Mouse (Mus musculus): ENCODE results near the gene Cyp4a30b. TPM values are rescaled to one million over a fixed set of nuclear protein-coding genes. Genes with fewer than 3 reads are reported as not detected.
"Not testable (repeated sequence)": the region's sequence is repeated elsewhere in the genome, so short reads cannot be mapped to it uniquely, and the experiment has no call there.

Cyp4a30b gene
- polyA plus RNA-seq (2016; fragmentation: Nextera tagmentation; extraction: Ambion mirVana) = not detected in 2 replicates

GRCm38 (mm10) chr4:115452304-115452703 lies at the start of gene Cyp4a30b:
TSS of gene Cyp4a30b (plus strand) at chr4:115452604.
- Histone ChIP-seq H3K4me1 (no peaks in the 10 kb centered on the region), H3K27ac (no peak within 1 kb of the TSS), H3K4me3 (no peak within 1 kb of the TSS), H3K36me3 (no peaks in the 10 kb centered on the region), H3K9me3 (replicated peaks) (no peaks in the 10 kb centered on the region), H3K27me3 (ENCODE audit: low read depth, poor library complexity, severe bottlenecking) (no peaks in the 10 kb centered on the region)
- no peak for DNase-seq (ENCODE audit: low spot score)
- WGBS = 82% methylated on average over 3 of the region's 3 CpGs

DNA sequence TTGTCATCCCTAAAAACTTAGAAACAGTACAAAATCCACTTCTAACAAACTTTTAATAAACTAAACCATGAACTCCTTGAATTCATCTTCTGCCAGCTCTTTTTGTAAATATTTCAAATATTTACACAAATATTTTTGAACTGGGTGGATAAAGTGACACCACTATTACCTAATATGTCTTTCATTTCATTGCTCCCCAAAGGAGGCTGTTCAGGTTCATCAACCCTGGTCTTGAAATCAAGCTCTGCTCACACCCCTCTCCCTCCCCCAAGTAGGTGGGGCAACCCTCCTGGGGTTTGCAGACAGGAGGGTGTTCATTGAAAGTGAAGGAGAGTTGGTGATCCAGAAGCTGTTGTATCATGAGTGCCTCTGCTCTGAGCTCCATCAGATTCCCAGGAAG lies 41.1 kb upstream of the Cyp4a30b start, which contains the start of gene Cyp4a12b:
Cyp4a12b (plus strand) TSS at position 301 of the 400 bp plus-strand sequence.
- not testable (repeated sequence) for H3K27me3 ChIP-seq (ENCODE audit: low read depth, poor library complexity, severe bottlenecking); H3K36me3 ChIP-seq; H3K9me3 ChIP-seq (replicated peaks); H3K27ac ChIP-seq; DNase-seq (ENCODE audit: low spot score); H3K4me1 ChIP-seq; H3K4me3 ChIP-seq

- H3K9me3 ChIP-seq (replicated peaks) = no peaks in the 10 kb centered on the region
- 70% methylated on average over 3 of the region's 3 CpGs for WGBS
- H3K36me3 ChIP-seq = no peaks in the 10 kb centered on the region
- DNase-seq (ENCODE audit: low spot score) = no peak
- no peaks in the 10 kb centered on the region for H3K4me1 ChIP-seq
- no peak overlapping the region for H3K4me3 ChIP-seq
- H3K27ac ChIP-seq = no peak overlapping the region
- H3K27me3 ChIP-seq (ENCODE audit: low read depth, poor library complexity, severe bottlenecking) = no peaks in the 10 kb centered on the region
Observed at GRCm38 (mm10) chr4:115450577-115451137, 1.7 kb upstream of the Cyp4a30b start.

DNA sequence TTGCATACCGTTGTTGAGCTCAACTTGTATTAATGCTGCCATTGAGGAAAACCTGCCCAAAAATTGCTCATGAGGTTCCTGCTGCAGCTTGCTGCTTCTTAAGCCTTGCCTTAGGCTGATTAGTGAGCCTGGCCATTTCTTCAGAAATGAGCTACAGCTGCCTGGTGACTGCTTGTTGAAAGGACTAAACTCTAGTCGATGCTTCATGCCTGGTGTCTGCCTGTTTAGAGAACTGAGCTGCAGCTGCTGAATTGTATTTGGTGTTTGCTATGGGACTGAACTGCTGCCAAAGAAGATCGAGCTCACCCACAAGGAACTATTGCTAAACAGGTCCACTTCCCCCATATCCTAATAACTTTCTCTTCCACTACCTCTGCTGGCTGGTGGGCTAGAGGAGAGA lies 21.2 kb downstream of the Cyp4a30b start:
- not testable (repeated sequence) for H3K36me3 ChIP-seq; H3K4me1 ChIP-seq; H3K4me3 ChIP-seq; H3K27me3 ChIP-seq (ENCODE audit: low read depth, poor library complexity, severe bottlenecking); DNase-seq (ENCODE audit: low spot score); H3K9me3 ChIP-seq (replicated peaks); H3K27ac ChIP-seq
- WGBS = 83% methylated on average over 3 of the region's 3 CpGs

DNA sequence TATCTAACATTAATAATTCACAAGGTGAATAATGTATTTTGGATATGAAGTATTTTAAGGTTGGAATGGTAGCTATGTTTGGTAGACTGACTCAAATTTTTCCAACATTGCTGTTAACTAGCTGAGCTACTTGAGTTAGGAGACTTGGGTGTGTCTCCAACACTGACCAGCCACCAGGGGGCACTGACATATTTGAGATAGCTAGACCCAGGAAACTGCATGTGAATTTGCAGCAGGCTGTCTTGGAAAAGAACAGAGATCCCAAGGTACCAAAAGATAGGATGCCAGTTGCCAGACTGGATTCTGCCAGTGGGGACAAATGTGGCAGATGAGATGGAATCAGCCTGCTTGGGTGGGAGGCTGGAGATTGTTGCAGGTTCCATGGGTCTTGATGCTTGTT lies 23.6 kb downstream of the Cyp4a30b start:
- H3K4me1 ChIP-seq; H3K27me3 ChIP-seq (ENCODE audit: low read depth, poor library complexity, severe bottlenecking); H3K36me3 ChIP-seq; H3K4me3 ChIP-seq; H3K9me3 ChIP-seq (replicated peaks); DNase-seq (ENCODE audit: low spot score); H3K27ac ChIP-seq: not testable (repeated sequence)

DNA sequence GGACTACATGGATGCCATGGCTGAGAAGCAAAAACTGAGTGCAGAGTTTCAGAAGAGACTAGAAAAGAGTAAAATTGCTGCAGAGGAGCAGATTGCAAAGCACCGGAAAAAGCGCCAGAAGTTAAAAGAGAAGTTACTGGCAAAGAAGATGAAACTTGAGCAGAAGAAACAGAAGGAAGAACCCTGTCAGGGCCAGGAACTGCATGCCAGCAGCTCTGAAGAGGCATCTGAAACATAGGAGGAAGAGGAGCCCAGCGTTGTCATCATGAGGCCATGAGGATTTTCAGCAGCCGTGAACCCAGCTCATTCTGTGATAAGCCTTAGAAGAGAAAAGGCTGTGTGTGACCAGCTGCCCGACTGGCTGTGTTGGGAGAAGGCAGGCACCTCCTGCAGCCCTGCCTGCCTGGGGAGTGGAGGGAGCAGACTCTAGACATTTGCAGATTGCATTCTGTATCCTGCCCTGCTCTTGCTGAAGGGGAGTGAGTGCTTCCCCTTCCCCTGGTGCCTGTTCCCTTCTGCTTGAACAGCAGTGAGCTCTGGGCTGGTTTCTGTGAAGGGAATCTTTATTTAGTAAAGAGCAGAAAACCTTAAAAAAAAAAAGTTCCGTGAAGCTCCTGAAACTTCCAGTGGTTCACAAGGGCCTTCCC lies 28.7 kb downstream of the Cyp4a30b start:
- 75% methylated on average over 6 of the region's 6 CpGs for WGBS
- no peaks in the 10 kb centered on the region for H3K9me3 ChIP-seq (replicated peaks)

GRCm38 (mm10) chr4:115496001-115496400 lies 43.6 kb downstream of the Cyp4a30b start, which contains the start of gene Cyp4a14:
TSS of gene Cyp4a14 (minus strand) at chr4:115496142.
- no peak for DNase-seq (ENCODE audit: low spot score)

More for the DNA sequence above, 28.7 kb downstream of the Cyp4a30b start:
- no peak for DNase-seq (ENCODE audit: low spot score)
- Histone ChIP-seq H3K27ac (no peak overlapping the region), H3K4me3 (no peak overlapping the region), H3K36me3 (no peaks in the 10 kb centered on the region), H3K27me3 (ENCODE audit: low read depth, poor library complexity, severe bottlenecking) (no peaks in the 10 kb centered on the region), H3K4me1 (no peaks in the 10 kb centered on the region)

DNA sequence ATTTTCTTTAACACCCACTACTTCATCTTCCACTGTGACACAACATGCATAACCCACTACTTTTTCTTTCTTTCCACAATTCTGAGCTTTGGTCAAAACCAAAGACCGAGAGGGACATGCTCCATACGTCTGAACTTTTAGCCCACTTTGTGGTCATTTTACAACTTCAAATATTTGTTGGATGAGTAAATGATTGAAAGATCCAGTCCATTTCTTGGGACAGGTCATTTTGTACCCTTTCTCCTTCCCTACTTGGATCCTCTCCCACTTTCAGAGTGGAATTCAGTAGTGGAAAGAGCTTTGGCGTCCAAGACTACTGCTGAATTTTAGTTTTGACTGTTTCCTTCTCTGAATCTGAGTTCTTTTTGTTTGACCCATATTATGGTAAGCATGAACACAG lies 45.1 kb downstream of the Cyp4a30b start:
- Histone ChIP-seq H3K9me3 (replicated peaks) (no peaks in the 10 kb centered on the region), H3K4me3 (no peak overlapping the region), H3K4me1 (no peaks in the 10 kb centered on the region), H3K27ac (no peak overlapping the region), H3K27me3 (ENCODE audit: low read depth, poor library complexity, severe bottlenecking) (no peaks in the 10 kb centered on the region), H3K36me3 (no peaks in the 10 kb centered on the region)
- DNase-seq (ENCODE audit: low spot score) = no peak
- 87% methylated on average over 3 of the region's 3 CpGs for WGBS

More at GRCm38 (mm10) chr4:115496001-115496400, 43.6 kb downstream of the Cyp4a30b start, which contains the start of gene Cyp4a14:
- Histone ChIP-seq H3K27me3 (ENCODE audit: low read depth, poor library complexity, severe bottlenecking) (no peaks in the 10 kb centered on the region), H3K27ac (no peak within 1 kb of the TSS), H3K9me3 (replicated peaks) (no peaks in the 10 kb centered on the region), H3K4me3 (no peak within 1 kb of the TSS), H3K36me3 (no peaks in the 10 kb centered on the region), H3K4me1 (no peaks in the 10 kb centered on the region)
- 83% methylated on average over 1 of the region's 1 CpGs for WGBS

- DNase-seq (ENCODE audit: low spot score); H3K9me3 ChIP-seq (replicated peaks); H3K4me1 ChIP-seq; H3K36me3 ChIP-seq; H3K4me3 ChIP-seq; H3K27me3 ChIP-seq (ENCODE audit: low read depth, poor library complexity, severe bottlenecking); H3K27ac ChIP-seq: not testable (repeated sequence)
Observed at GRCm38 (mm10) chr4:115513964-115514363, 61.6 kb downstream of the Cyp4a30b start.

- not testable (repeated sequence) for H3K27me3 ChIP-seq (ENCODE audit: low read depth, poor library complexity, severe bottlenecking); DNase-seq (ENCODE audit: low spot score); H3K27ac ChIP-seq; H3K9me3 ChIP-seq (replicated peaks); H3K36me3 ChIP-seq; H3K4me1 ChIP-seq; H3K4me3 ChIP-seq
- WGBS = 85% methylated on average over 5 of the region's 5 CpGs
Observed at GRCm38 (mm10) chr4:115518000-115518399, 65.6 kb downstream of the Cyp4a30b start, which contains the start of gene Cyp4a10. TSS of gene Cyp4a10 (plus strand) at chr4:115518264.

- H3K36me3 ChIP-seq = no peaks in the 10 kb centered on the region
- no peaks in the 10 kb centered on the region for H3K4me1 ChIP-seq
- DNase-seq (ENCODE audit: low spot score) = no peak
- H3K4me3 ChIP-seq = no peak overlapping the region
- H3K27me3 ChIP-seq (ENCODE audit: low read depth, poor library complexity, severe bottlenecking) = no peaks in the 10 kb centered on the region
- WGBS = 85% methylated on average over 4 of the region's 4 CpGs
- no peak overlapping the region for H3K27ac ChIP-seq
- no peaks in the 10 kb centered on the region for H3K9me3 ChIP-seq (replicated peaks)
Observed at GRCm38 (mm10) chr4:115519444-115519843, 67.0 kb downstream of the Cyp4a30b start.

All from limb, embryonic 10.5 days (tissue).